Mouse (Mus musculus): Measurements from ENCODE around the gene Spata45. TPM values are rescaled to one million over a fixed set of nuclear protein-coding genes. Genes with fewer than 3 reads are reported as not detected.
"Not testable (repeated sequence)": the region's sequence is repeated elsewhere in the genome, so short reads cannot be mapped to it uniquely, and the experiment has no call there.

The Spata45 gene
- total RNA-seq, 2 experiments from 2014 or later = not detected

- no peak for TF ChIP-seq CTCF (IDR thresholded peaks at IDR 0.05)
- intact Hi-C loops (cut with DNase I) = loop anchor here (5.0 kb wide), 1 partner anchor 79 kb away; no protein-coding TSS in a partner anchor
- DNase-seq (ENCODE audit: extremely low spot score in 1 of 2, low spot score in 2 of 2) = no peak
- Histone ChIP-seq H3K4me3 (no peak overlapping the region), H3K27ac (no peak overlapping the region)
Measured at GRCm38 (mm10) chr1:191021016-191021415, 15.4 kb upstream of the Spata45 start.

DNA sequence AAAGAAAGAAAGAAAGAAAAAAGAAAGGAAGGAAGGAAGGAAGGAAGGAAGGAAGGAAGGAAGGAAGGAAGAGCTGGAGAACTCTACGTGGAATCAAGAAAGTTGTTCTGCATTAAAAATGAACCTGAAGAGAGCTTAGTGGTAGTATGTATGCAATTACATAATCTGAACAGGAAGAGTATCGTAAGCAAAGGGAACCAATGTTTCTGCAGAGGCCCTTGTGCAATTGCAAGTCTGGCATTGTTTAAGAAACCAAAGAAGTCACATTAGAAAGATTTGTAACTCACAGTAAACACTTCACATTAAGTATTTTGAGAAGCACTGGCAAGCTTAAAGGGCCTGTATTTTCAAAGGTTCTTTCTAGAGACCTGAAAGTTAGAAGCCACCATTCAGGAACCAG, 13.3 kb upstream of the Spata45 start:
- DNase-seq (ENCODE audit: extremely low spot score in 1 of 2, low spot score in 2 of 2) = no peak
- intact Hi-C loops (cut with DNase I) = loop anchor here (5.0 kb wide), 1 partner anchor 81 kb away; no protein-coding TSS in a partner anchor
- TF ChIP-seq CTCF (IDR thresholded peaks at IDR 0.05) = no peak
- Histone ChIP-seq H3K27ac (no peak overlapping the region), H3K4me3 (no peak overlapping the region)

DNA sequence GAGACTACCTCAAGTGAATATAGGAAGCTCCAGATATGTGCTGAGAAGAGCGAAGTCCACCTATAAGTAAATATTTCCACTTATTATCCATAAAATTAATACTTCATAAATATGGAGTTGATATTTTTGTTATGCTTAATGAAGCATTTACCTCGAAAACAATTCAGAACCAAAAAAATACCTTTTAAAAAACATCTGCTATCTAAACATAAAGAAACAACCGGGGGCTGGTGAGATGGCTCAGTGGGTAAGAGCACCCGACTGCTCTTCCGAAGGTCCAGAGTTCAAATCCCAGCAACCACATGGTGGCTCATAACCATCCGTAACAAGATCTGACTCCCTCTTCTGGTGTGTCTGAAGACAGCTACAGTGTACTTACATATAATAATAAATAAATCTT, 12.6 kb upstream of the Spata45 start:
- DNase-seq (ENCODE audit: extremely low spot score in 1 of 2, low spot score in 2 of 2); H3K27ac ChIP-seq; H3K4me3 ChIP-seq: not testable (repeated sequence)
- intact Hi-C loops (cut with DNase I) = loop anchor here (5.0 kb wide), 1 partner anchor 82 kb away; no protein-coding TSS in a partner anchor

- H3K4me3 ChIP-seq = peak overlapping the region; percentile 76
- intact Hi-C loops (cut with DNase I) = loop anchor here (2.0 to 5.0 kb wide), 2 partner anchors 37 to 692 kb away; partner anchors contain the start of genes Lpgat1, Nsl1 and Tatdn3
- DNase-seq (ENCODE audit: extremely low spot score in 1 of 2, low spot score in 2 of 2) = peak in 1 of 2 experiments; percentile 36
- no peak for TF ChIP-seq CTCF (IDR thresholded peaks at IDR 0.05)
- peak overlapping the region; percentile 87 for H3K27ac ChIP-seq
Measured at GRCm38 (mm10) chr1:191025016-191026012, 11.1 kb upstream of the Spata45 start.

GRCm38 (mm10) chr1:191026021-191026713, 10.3 kb upstream of the Spata45 start, which contains the start of gene Flvcr1:
TSS of gene Flvcr1 (minus strand) at chr1:191026158.
- Histone ChIP-seq H3K4me3 (peak within 1 kb of the TSS; percentile 76), H3K27ac (peak within 1 kb of the TSS; percentile 94)
- intact Hi-C loops (cut with DNase I) = loop anchor here (2.0 to 5.0 kb wide), 2 partner anchors 37 to 691 kb away; partner anchors contain the start of genes Lpgat1, Nsl1 and Tatdn3
- peak; percentile 97 to 99 for DNase-seq (ENCODE audit: extremely low spot score in 1 of 2, low spot score in 2 of 2)
- TF ChIP-seq CTCF (IDR thresholded peaks at IDR 0.05) = no peak; the same call in none of the 2 replicates

DNA sequence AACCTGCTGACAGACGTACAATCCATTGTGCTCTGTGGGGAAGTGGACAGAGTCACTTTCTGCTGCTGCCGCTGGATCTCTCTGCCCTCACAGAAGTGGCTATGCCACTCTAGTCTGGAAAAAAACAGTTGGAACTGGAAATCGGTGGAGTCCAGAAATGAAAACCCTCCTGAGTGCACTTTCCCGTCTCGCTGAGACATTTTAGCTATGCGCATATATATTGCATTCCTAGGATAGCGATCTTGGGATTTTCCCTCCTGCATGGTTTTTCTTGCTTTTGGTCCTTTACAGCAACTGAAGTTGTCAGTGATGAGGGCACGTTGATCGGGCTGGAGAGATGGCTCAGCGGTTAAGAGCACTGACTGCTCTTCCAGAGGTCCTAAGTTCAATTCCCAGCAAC, 6.3 kb upstream of the Spata45 start:
- intact Hi-C loops (cut with DNase I) = no loop called here
- DNase-seq (ENCODE audit: extremely low spot score in 1 of 2, low spot score in 2 of 2) = no peak
- Histone ChIP-seq H3K4me3 (no peak overlapping the region), H3K27ac (no peak overlapping the region)
- TF ChIP-seq CTCF (IDR thresholded peaks at IDR 0.05) = no peak

DNA sequence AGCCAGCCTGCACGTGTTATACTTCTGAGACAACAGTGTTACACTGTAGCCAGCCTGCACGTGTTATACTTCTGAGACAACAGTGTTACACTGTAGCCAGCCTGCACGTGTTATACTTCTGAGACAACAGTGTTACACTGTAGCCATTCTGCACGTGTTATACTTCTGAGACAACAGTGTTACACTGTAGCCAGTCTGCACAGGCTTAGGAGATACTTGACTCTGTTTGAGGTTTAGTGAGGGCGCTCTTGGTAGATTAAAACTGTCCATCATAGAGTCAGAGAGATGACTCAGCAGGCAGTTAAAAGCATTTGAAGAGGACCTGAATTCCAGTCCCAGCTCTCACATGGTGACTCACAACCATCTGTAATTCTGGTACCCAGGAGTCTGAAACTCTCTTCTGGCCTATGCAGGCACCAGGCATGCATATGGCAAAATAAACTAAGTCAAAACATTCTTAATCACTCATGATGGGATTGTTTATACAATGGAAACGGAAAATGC, 5.5 kb upstream of the Spata45 start:
- H3K27ac ChIP-seq; DNase-seq (ENCODE audit: extremely low spot score in 1 of 2, low spot score in 2 of 2); H3K4me3 ChIP-seq; intact Hi-C loops (cut with DNase I): not testable (repeated sequence)

- no peak for TF ChIP-seq CTCF (IDR thresholded peaks at IDR 0.05)
- peak in 1 of 2 experiments; percentile 20 for DNase-seq (ENCODE audit: extremely low spot score in 1 of 2, low spot score in 2 of 2)
- intact Hi-C loops (cut with DNase I) = no loop called here
- Histone ChIP-seq H3K4me3 (no peak overlapping the region), H3K27ac (no peak overlapping the region)
Measured at GRCm38 (mm10) chr1:191035649-191036048, 790 bp upstream of the Spata45 start.

GRCm38 (mm10) chr1:191037999-191038398, 1.6 kb downstream of the Spata45 start:
- intact Hi-C loops (cut with DNase I) = no loop called here
- DNase-seq (ENCODE audit: extremely low spot score in 1 of 2, low spot score in 2 of 2) = no peak
- no peak overlapping the region for H3K27ac ChIP-seq
- H3K4me3 ChIP-seq = no peak overlapping the region
- TF ChIP-seq CTCF (IDR thresholded peaks at IDR 0.05) = no peak

- intact Hi-C loops (cut with DNase I) = no loop called here
- no peak overlapping the region for H3K4me3 ChIP-seq
- DNase-seq (ENCODE audit: extremely low spot score in 1 of 2, low spot score in 2 of 2) = no peak
- no peak overlapping the region for H3K27ac ChIP-seq
- no peak for TF ChIP-seq CTCF (IDR thresholded peaks at IDR 0.05)
Measured at GRCm38 (mm10) chr1:191041352-191041751, 4.9 kb downstream of the Spata45 start.

- no peak for TF ChIP-seq CTCF (IDR thresholded peaks at IDR 0.05)
- H3K4me3 ChIP-seq = no peak overlapping the region
- no peak for DNase-seq (ENCODE audit: extremely low spot score in 1 of 2, low spot score in 2 of 2)
- H3K27ac ChIP-seq = no peak overlapping the region
- intact Hi-C loops (cut with DNase I) = no loop called here
Measured at GRCm38 (mm10) chr1:191042106-191042505, 5.7 kb downstream of the Spata45 start.

Measured in left cerebral cortex, adult 2 months (tissue).